Mouse (Mus musculus): ENCODE results near the gene Mycbp2.

GRCm38 (mm10) chr14:103260437-103260836 lies 86.2 kb downstream of the Mycbp2 start:
- TF ChIP-seq CTCF (IDR thresholded peaks at IDR 0.05; ENCODE audit: extremely low read depth, insufficient read length, insufficient replicate concordance, low read depth, low read length) (no peak), POLR2A (IDR thresholded peaks at IDR 0.05; ENCODE audit: low read depth, low read length) (no peak)

Data from small intestine, adult 2 months (tissue).